Mouse (Mus musculus): ENCODE results near the gene Gm20809.
"Not testable (repeated sequence)": the region's sequence is repeated elsewhere in the genome, so short reads cannot be mapped to it uniquely, and the experiment has no call there.

The Gm20809 gene

GRCm38 (mm10) chrY:24454757-24455156, at the start of gene Gm20809:
Gene Gm20809 (plus strand): TSS chrY:24455057.
- H3K36me3 ChIP-seq (ENCODE audit: insufficient read depth, low read length); H3K4me3 ChIP-seq (replicated peaks; ENCODE audit: low read length); H3K4me1 ChIP-seq (replicated peaks; ENCODE audit: low read depth, low read length); H3K27me3 ChIP-seq (ENCODE audit: insufficient read depth, low read length); H3K9me3 ChIP-seq (ENCODE audit: low read length): not testable (repeated sequence)
